Mouse (Mus musculus): ENCODE data around the gene Trim60. TPM values are rescaled to one million over a fixed set of nuclear protein-coding genes. Genes with fewer than 3 reads are reported as not detected.

The Trim60 gene
- polyA plus RNA-seq (2012; ENCODE audit: low replicate concordance) = not detected in 2 replicates

GRCm38 (mm10) chr8:65018423-65018822, at the start of gene Trim60, which contains the start of gene Trim61:
TSS of gene Trim60 (minus strand) at chr8:65018584.
TSS of gene Trim61 (minus strand) at chr8:65018523.

GRCm38 (mm10) chr8:65037117-65037533, 18.7 kb upstream of the Trim60 start, which contains the start of gene Apela:
TSS of gene Apela (minus strand) at chr8:65037336.

GRCm38 (mm10) chr8:64987731-64988130, 30.7 kb downstream of the Trim60 start, which contains the start of gene Trim75:
TSS of gene Trim75 (minus strand) at chr8:64987831.

Other genes with a start within 250 kb of the Trim60 start
- gene Klhl2, start 168.6 kb downstream of the Trim60 start, polyA plus RNA-seq (2012; ENCODE audit: low replicate concordance) = 4.5 and 4.7 TPM in 2 replicates
- gene Tmem192, start 71.4 kb downstream of the Trim60 start, polyA plus RNA-seq (2012; ENCODE audit: low replicate concordance) = 54.8 and 97.1 TPM in 2 replicates
- not detected in 2 replicates for gene Trim75, start 30.8 kb downstream of the Trim60 start, polyA plus RNA-seq (2012; ENCODE audit: low replicate concordance)
- not detected in 2 replicates for gene Trim61, start 61 bp downstream of the Trim60 start, polyA plus RNA-seq (2012; ENCODE audit: low replicate concordance)
- not detected in 2 replicates for gene Apela, start 18.8 kb upstream of the Trim60 start, polyA plus RNA-seq (2012; ENCODE audit: low replicate concordance)
- not detected in 2 replicates for gene Gm10663, start 56.4 kb upstream of the Trim60 start, polyA plus RNA-seq (2012; ENCODE audit: low replicate concordance)
- gene BC030870, start 111.0 kb upstream of the Trim60 start, polyA plus RNA-seq (2012; ENCODE audit: low replicate concordance) = not detected in 2 replicates

Measured in hematopoietic multipotent progenitor cell, adult 10-12 weeks (in vitro differentiated cells).